Mouse (Mus musculus) G1E (cell line): ENCODE measurements at regions not wholly inside any gene's neighbourhood (a gene's known extent, or its start where the extent isn't known, plus 50 kb on each side); places are given as distances from the start of the nearest gene placed in this dataset.

Experiments used
- CTCF ChIP-seq: IDR thresholded peaks from 2 replicates; pipeline ENCODE4 v1.5.1; 2012; ENCODE audit warnings: low read depth, low read length, inconsistent platforms, mixed read lengths
- GATA1 ChIP-seq: IDR thresholded peaks from 2 replicates; pipeline ENCODE4 v1.6.1; 2012; ENCODE audit warnings: borderline replicate concordance, low read length, inconsistent platforms, mixed read lengths
- GATA2 ChIP-seq: IDR thresholded peaks from 2 replicates; pipeline ENCODE4 v1.6.1; 2012; ENCODE audit warnings: low read depth, low read length, inconsistent platforms, borderline replicate concordance
- POLR2AphosphoS5 ChIP-seq: IDR thresholded peaks from 2 replicates; pipeline ENCODE4 v1.6.1; 2012; ENCODE audit warnings: low read depth, low read length, inconsistent platforms; ENCODE audit not compliant: insufficient replicate concordance
- TAL1 ChIP-seq: conservative IDR thresholded peaks from 2 replicates; pipeline ENCODE4 v1.6.1; 2012; ENCODE audit warnings: low read depth, low read length, inconsistent platforms, mixed read lengths

GRCm38 (mm10) chr7:115237131-115237530 is 493.6 kb downstream of the Insc start:
- TF ChIP-seq CTCF, result no peak
- TF ChIP-seq GATA1, result no peak
- no peak for TF ChIP-seq TAL1
- no peak for TF ChIP-seq POLR2AphosphoS5
- TF ChIP-seq GATA2, result no peak
